Mouse (Mus musculus) liver, embryonic 14.5 days (tissue): ENCODE measurements around the gene Uchl5. TPM values are rescaled to one million over a fixed set of nuclear protein-coding genes. Genes with fewer than 3 reads are reported as not detected.

Experiments
- ATAC-seq: fragments of 200-750 bp; cut with Nextera tagmentation; 2 replicates; pipeline ENCODE4 v1.8.0; 2017; ENCODE audit warnings: moderate number of reproducible peaks, mild to moderate bottlenecking, moderate library complexity; ENCODE audit not compliant: insufficient read depth
- DNase-seq, 3 experiments: peaks; one replicate each; pipeline ENCODE4 v3.0.0-alpha.2; 2012 to 2013; ENCODE audit warnings: low read depth in 3 of 3, low spot score in 3 of 3
- H3K27ac ChIP-seq: fragments of 300-500 bp; sonication (generic); 2 replicates; pipeline ENCODE4 v1.5.1; 2014; ENCODE audit warnings: moderate library complexity, mild to moderate bottlenecking, control low read depth, inconsistent platforms
- H3K27me3 ChIP-seq: fragments of 300-500 bp; sonication (generic); 2 replicates; pipeline ENCODE4 v1.6.1; 2014; ENCODE audit warnings: mild to moderate bottlenecking, low read length, moderate library complexity; ENCODE audit not compliant: control insufficient read depth, insufficient read depth
- H3K36me3 ChIP-seq: fragments of 300-500 bp; sonication (generic); replicated peaks from 2 replicates; pipeline ENCODE4 v1.6.1; 2014; ENCODE audit warnings: low read depth; ENCODE audit not compliant: control insufficient read depth, insufficient read depth
- H3K4me1 ChIP-seq, 2 experiments: fragments of 200-500 bp in 1 of 2; fragments of 300-500 bp in 1 of 2; sonication (generic) in 1 of 2; replicated peaks; 2 replicates each; pipeline ENCODE4 v1.6.1; 2012 to 2014; ENCODE audit warnings: antibody characterized with exemption in 1 of 2, inconsistent platforms in 1 of 2, low read length in 1 of 2; ENCODE audit not compliant: control insufficient read depth in 2 of 2, insufficient read depth in 2 of 2
- H3K4me2 ChIP-seq: fragments of 300-500 bp; sonication (generic); 2 replicates; pipeline ENCODE4 v1.6.1; 2014; ENCODE audit warnings: low read depth, mild to moderate bottlenecking, control low read depth, moderate library complexity
- H3K4me3 ChIP-seq, 2 experiments: fragments of 200-500 bp in 1 of 2; fragments of 300-500 bp in 1 of 2; sonication (generic) in 1 of 2; 2 replicates each; pipeline ENCODE4 v1.5.1; 2012 to 2014; ENCODE audit warnings: low read depth in 2 of 2, low read length in 2 of 2, mild to moderate bottlenecking in 2 of 2, control low read depth in 1 of 2, inconsistent platforms in 1 of 2, moderate library complexity in 1 of 2; ENCODE audit not compliant: insufficient read depth in 1 of 2
- H3K9ac ChIP-seq: fragments of 300-500 bp; sonication (generic); replicated peaks from 2 replicates; pipeline ENCODE4 v1.6.1; 2014; ENCODE audit warnings: mild to moderate bottlenecking, control low read depth, moderate library complexity
- H3K9me3 ChIP-seq: fragments of 300-500 bp; sonication (generic); 2 replicates; pipeline ENCODE4 v1.6.1; 2016; ENCODE audit warnings: low read length, mixed read lengths; ENCODE audit not compliant: control insufficient read depth
- CTCF ChIP-seq: IDR thresholded peaks from 2 replicates; pipeline ENCODE4 v1.5.1; 2016; ENCODE audit warnings: antibody characterized with exemption, low read depth, control low read depth
- EP300 ChIP-seq: IDR thresholded peaks from 2 replicates; pipeline ENCODE4 v1.6.1; 2016; ENCODE audit warnings: antibody characterized with exemption, low read depth
- WGBS: fragments of 180-500 bp; shearing (Covaris S2); extraction: QIAGEN DNeasy Blood & Tissue Kit; methylation state at CpG from one replicate; pipeline ENCODE4 v1.1.7; 2014; ENCODE audit not compliant: insufficient replicate concordance; 5-methylcytosine and 5-hydroxymethylcytosine counted together
- polyA plus RNA-seq, 2 experiments: library from polyadenylated mRNA; depleted of rRNA in 1 of 2; stranded (reverse) in 1 of 2; unstranded in 1 of 2; fragments of >200 nt; fragmentation: Nextera tagmentation in 1 of 2; extraction: Ambion mirVana in 1 of 2; gene quantifications; 2 replicates each; pipeline versions ENCODE4 v1.2.1 to v1.2.3; 2012 to 2014

Uchl5 gene
- polyA plus RNA-seq (2012; rRNA removed) (9.5 and 21.4 TPM in 2 replicates), polyA plus RNA-seq (2014; fragmentation: Nextera tagmentation; extraction: Ambion mirVana) (67.9 and 70.4 TPM in 2 replicates)

DNA sequence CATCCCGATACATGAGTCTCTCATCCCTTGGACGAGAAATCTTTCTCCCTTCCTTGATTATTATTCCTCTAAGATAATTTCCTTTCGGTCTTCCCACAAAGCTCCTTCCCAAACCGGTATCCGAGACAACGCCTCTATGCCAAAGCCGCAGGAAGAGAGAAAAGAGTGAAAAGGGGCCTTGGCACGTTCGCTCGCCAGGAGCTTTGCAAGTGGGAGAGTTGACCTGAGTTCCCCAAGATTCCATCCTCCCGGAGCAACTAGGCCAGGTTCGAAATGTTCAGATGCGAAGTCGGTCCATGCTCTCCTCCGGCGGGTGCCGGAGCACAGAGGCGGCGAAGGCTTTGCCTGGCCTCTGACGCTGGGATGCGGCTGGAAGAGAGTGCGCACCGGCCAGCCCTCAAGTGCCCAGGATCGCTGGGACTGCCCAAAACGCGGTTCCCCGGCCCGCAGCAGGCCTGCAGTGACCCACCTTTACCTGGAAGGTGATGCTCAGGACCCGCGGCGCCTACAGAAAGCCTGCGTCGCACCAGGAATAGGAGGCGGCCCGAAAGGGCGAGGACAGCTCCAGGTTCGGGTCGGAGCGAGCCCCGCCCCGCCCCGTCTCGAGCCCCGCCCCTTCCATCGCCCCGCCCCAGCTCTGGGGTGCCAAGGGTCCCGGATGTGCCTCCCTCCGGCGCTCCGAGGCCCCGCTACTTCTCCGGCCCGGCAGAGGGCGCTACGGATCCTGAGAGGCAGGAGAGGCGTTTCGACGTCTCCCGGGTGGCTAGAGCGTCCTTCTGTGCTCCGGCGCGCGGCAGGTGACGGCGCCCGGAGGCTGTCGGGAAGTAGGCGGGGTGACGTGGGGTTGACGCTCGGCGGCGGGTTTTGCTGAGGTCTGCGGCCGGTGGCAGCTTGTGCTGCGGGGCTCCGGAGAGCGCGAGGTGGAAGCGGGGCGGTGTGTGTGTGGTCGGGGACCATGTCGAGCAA is at the start of gene Uchl5, which contains the start of gene Trove2:
Gene Uchl5, plus strand, starts transcription at position 827 of the 966 bp plus-strand sequence.
Gene Trove2, minus strand, starts transcription at position 623 of the 966 bp plus-strand sequence.
- no peaks in the 10 kb centered on the region for H3K9me3 ChIP-seq
- peak; percentile 94 to 98 (median 94) for DNase-seq
- H3K4me2 ChIP-seq: peak within 1 kb of the TSS; percentile 81
- H3K4me1 ChIP-seq: peaks cover 3 to 7% of the 10 kb centered on the region in 2 experiments
- peak within 1 kb of the TSS; percentile 84 to 99 for H3K4me3 ChIP-seq
- WGBS: under 1% methylated on average over 81 of the region's 84 CpGs
- peaks cover 3% of the 10 kb centered on the region for H3K27me3 ChIP-seq
- peak within 1 kb of the TSS; percentile 68 for H3K27ac ChIP-seq
- TF ChIP-seq CTCF (peak; percentile 96), EP300 (no peak)
- peak within 1 kb of the TSS; percentile 98 for H3K9ac ChIP-seq
- ATAC-seq: peak; percentile 92
- no peaks in the 10 kb centered on the region; the same call in 1 of the 2 replicates for H3K36me3 ChIP-seq

DNA sequence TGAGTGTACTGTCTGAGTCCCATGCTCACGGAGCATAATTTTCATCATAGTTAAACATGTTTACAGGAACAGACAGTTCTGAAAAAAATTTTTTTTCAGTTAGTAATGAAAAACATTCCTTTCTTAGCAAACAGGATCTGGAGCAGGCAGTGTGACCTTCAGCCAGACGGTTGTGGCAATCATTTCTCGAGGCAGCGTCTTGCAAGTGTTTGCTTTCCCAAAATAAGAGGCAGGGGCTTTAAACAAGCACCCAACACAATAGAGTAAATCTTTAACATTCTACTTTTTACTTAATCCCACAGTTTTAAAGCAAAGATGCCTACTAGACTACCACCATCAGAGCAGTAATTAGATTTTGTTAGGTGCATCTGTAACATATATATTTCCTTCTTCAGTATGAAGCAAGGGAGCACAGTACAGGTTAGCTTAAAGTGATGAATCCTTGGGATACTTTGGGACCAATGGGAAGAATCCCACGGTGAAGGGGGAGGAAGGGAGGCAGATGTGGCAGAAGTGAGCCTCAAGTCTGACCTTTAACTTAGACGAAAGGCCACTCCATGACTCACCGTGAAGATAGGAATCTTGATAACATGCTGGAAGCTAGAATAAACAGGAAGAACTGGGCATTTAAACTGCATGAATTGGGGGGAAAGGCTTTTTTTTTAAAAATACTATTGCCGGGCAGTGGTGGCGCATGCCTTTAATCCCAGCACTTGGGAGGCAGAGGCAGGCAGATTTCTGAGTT is 49.2 kb upstream of the Uchl5 start:
- no peak overlapping the region for H3K4me2 ChIP-seq
- no peak overlapping the region for H3K4me3 ChIP-seq
- TF ChIP-seq EP300 (no peak), CTCF (no peak)
- H3K9ac ChIP-seq: no peak overlapping the region
- H3K27ac ChIP-seq: no peak overlapping the region
- ATAC-seq (no peak), DNase-seq (no peak)
- H3K9me3 ChIP-seq: no peaks in the 10 kb centered on the region
- peaks cover 0 to 7% of the 10 kb centered on the region in 2 experiments; a peak in 2 of 4 replicates for H3K4me1 ChIP-seq
- H3K36me3 ChIP-seq: no peaks in the 10 kb centered on the region
- no peaks in the 10 kb centered on the region for H3K27me3 ChIP-seq
- WGBS: 47% methylated on average over 9 of the region's 9 CpGs

- no peak overlapping the region for H3K4me2 ChIP-seq
- H3K36me3 ChIP-seq: no peaks in the 10 kb centered on the region
- TF ChIP-seq CTCF (peak; percentile 80), EP300 (no peak)
- H3K9me3 ChIP-seq: no peaks in the 10 kb centered on the region
- ATAC-seq: peak; percentile 44; the same call in 1 of the 2 replicates
- H3K27ac ChIP-seq: no peak overlapping the region
- H3K4me1 ChIP-seq: no peaks in the 10 kb centered on the region
- no peaks in the 10 kb centered on the region for H3K27me3 ChIP-seq
- WGBS: 44% methylated on average over 2 of the region's 2 CpGs
- no peak overlapping the region for H3K9ac ChIP-seq
- DNase-seq: peak in 2 of 3 experiments; percentile 50 to 54
- no peak overlapping the region for H3K4me3 ChIP-seq
Measured at GRCm38 (mm10) chr1:143730899-143731298, 46.2 kb upstream of the Uchl5 start.

GRCm38 (mm10) chr1:143731691-143732090 is 45.4 kb upstream of the Uchl5 start:
- ATAC-seq (no peak), DNase-seq (no peak)
- Histone ChIP-seq H3K4me2 (no peak overlapping the region), H3K27me3 (no peaks in the 10 kb centered on the region), H3K4me1 (no peaks in the 10 kb centered on the region), H3K36me3 (no peaks in the 10 kb centered on the region), H3K9ac (no peak overlapping the region), H3K4me3 (no peak overlapping the region), H3K27ac (no peak overlapping the region), H3K9me3 (no peaks in the 10 kb centered on the region)
- 60% methylated on average over 4 of the region's 4 CpGs for WGBS
- no peak for TF ChIP-seq CTCF
- TF ChIP-seq EP300: no peak
